Mouse (Mus musculus) lung, embryonic 16.5 days (tissue): ENCODE measurements at regions not wholly inside any gene's neighbourhood (a gene's known extent, or its start where the extent isn't known, plus 50 kb on each side); places are given as distances from the start of the nearest gene placed in this dataset.

Experiments
- ATAC-seq: fragments of 200-750 bp; cut with Nextera tagmentation; 2 replicates; pipeline ENCODE4 v1.8.0; 2017; ENCODE audit warnings: low read depth, mild to moderate bottlenecking, moderate library complexity
- H3K27ac ChIP-seq: fragments of 300-500 bp; sonication (generic); 2 replicates; pipeline ENCODE4 v1.5.1; 2014; ENCODE audit warnings: mild to moderate bottlenecking, control low read depth, low read length
- H3K27me3 ChIP-seq: fragments of 300-500 bp; sonication (generic); 2 replicates; pipeline ENCODE4 v1.6.1; 2014; ENCODE audit warnings: low read depth, low read length, mixed read lengths; ENCODE audit not compliant: control insufficient read depth, insufficient read depth
- H3K36me3 ChIP-seq: fragments of 300-500 bp; sonication (generic); 2 replicates; pipeline ENCODE4 v1.6.1; 2014; ENCODE audit warnings: low read length; ENCODE audit not compliant: control insufficient read depth, insufficient read depth
- H3K4me1 ChIP-seq: fragments of 300-500 bp; sonication (generic); replicated peaks from 2 replicates; pipeline ENCODE4 v1.6.1; 2014; ENCODE audit warnings: low read length, mixed read lengths; ENCODE audit not compliant: control insufficient read depth, insufficient read depth
- H3K4me2 ChIP-seq: fragments of 300-500 bp; sonication (generic); 2 replicates; pipeline ENCODE4 v1.6.1; 2014; ENCODE audit warnings: low read depth, low read length, control low read depth
- H3K4me3 ChIP-seq: fragments of 300-500 bp; sonication (generic); 2 replicates; pipeline ENCODE4 v1.5.1; 2014; ENCODE audit warnings: mild to moderate bottlenecking, low read length, control low read depth
- H3K9ac ChIP-seq: fragments of 300-500 bp; sonication (generic); 2 replicates; pipeline ENCODE4 v1.6.1; 2014; ENCODE audit warnings: low read length, control low read depth
- H3K9me3 ChIP-seq: fragments of 300-500 bp; sonication (generic); 2 replicates; pipeline ENCODE4 v1.6.1; 2016; ENCODE audit warnings: low read length; ENCODE audit not compliant: control insufficient read depth
- WGBS: fragments of 180-500 bp; shearing (Covaris S2); extraction: QIAGEN DNeasy Blood & Tissue Kit; methylation state at CpG from one replicate; pipeline ENCODE4 v1.1.7; 2014; 5-methylcytosine and 5-hydroxymethylcytosine counted together

- no peak for ATAC-seq
- no peak overlapping the region for H3K9ac ChIP-seq
- no peak overlapping the region for H3K4me2 ChIP-seq
- no peak overlapping the region for H3K4me3 ChIP-seq
- H3K27ac ChIP-seq: no peak overlapping the region
- no peaks in the 10 kb centered on the region for H3K9me3 ChIP-seq
- WGBS: 74% methylated on average over 1 of the region's 1 CpGs
- H3K4me1 ChIP-seq: peaks cover 6% of the 10 kb centered on the region
- H3K27me3 ChIP-seq: no peaks in the 10 kb centered on the region
- no peaks in the 10 kb centered on the region for H3K36me3 ChIP-seq
These were observed 200.5 kb upstream of the Gm9747 start for GRCm38 (mm10) chr1:82032410-82032809.

DNA sequence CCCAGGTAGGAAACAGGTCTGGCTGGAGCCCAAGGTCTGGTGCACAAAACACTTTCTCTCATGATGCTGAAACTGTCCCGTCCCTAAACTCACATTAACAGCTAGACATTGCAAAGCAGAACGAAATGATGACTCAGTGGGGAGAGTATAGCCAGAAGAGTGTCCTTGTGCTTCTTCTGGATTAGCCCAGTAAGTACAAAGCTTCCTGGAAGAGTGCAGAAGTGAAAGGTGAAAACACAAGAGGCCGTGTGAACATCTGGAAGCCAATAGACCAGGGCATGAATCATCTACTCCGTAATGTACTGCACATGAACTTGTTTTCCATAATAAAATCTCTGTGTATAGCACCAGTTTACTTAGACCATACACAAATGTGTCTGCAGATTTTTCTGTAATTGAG, 194.7 kb upstream of the Gm9747 start:
- Histone ChIP-seq H3K4me3 (no peak overlapping the region), H3K36me3 (no peaks in the 10 kb centered on the region), H3K4me2 (no peak overlapping the region), H3K9ac (no peak overlapping the region), H3K27ac (no peak overlapping the region), H3K4me1 (peaks cover 2% of the 10 kb centered on the region; the same call in 1 of the 2 replicates), H3K27me3 (no peaks in the 10 kb centered on the region), H3K9me3 (no peaks in the 10 kb centered on the region)
- no peak for ATAC-seq
- WGBS: 88% methylated on average over 4 of the region's 4 CpGs

DNA sequence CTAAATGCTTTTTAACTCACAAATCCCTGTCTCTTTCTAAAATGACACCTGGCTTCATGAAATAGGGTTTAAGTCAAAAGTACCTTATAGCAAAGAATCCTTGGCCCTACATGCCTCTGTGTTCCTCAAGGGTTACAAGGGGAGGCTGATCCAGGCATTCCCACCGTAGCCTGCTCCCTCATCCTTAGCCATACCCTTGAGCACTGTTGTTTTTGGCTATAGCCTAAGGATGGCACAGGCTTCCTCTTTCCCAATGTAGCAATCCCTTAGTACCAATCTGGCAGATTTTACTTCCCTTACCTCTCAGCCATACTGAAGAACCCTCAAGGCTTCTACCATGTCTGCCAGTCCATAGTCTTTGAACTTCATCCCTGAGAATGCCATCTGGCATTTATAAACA, 194.2 kb upstream of the Gm9747 start:
- no peak for ATAC-seq
- 80% methylated on average over 1 of the region's 1 CpGs for WGBS

DNA sequence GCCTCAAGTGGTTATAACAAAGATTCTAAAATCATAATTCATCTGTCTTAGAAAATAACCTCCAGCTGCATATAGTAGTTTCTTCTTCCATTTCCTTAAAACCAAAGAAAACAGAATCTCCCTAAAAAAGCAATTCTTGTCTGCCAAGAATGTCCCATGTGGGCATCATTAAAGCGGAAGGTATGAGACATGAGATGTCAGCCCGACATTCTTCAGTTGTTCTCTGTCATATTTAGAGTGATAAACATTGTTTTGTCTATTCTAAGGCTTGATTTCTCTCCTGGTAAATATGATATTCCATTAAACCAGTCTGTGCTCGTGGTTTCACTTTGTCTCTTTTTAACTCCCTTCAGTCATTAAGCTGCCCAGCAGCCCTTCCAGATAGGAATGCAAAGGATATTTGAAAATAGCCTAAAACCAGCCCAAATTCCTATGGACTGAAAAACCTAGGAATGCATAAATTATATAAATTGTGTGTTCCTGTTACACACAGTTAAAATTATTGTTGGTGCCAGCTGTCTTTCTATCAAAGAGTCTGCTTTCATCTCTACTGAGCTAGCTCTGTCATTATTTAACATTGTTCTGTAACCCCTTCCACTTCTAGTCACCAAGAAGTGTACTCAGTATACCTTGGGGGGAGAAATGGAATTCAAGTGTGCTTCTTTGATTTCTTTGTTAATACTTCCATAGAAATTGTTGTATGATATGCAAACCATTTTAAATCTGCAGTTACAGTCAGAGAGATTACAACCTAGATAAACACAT, 191.4 kb upstream of the Gm9747 start:
- H3K4me1 ChIP-seq: peaks cover 2% of the 10 kb centered on the region; the same call in 1 of the 2 replicates
- peak overlapping the region; percentile 67 for H3K27ac ChIP-seq
- no peaks in the 10 kb centered on the region for H3K9me3 ChIP-seq
- H3K4me2 ChIP-seq: peak overlapping the region; percentile 40
- H3K36me3 ChIP-seq: no peaks in the 10 kb centered on the region
- 41% methylated on average over 3 of the region's 3 CpGs for WGBS
- ATAC-seq: peak; percentile 54; the same call in 1 of the 2 replicates
- H3K9ac ChIP-seq: no peak overlapping the region
- H3K4me3 ChIP-seq: no peak overlapping the region
- H3K27me3 ChIP-seq: no peaks in the 10 kb centered on the region

More for the DNA sequence above, 194.2 kb upstream of the Gm9747 start:
- no peak overlapping the region for H3K9ac ChIP-seq
- peaks cover 2% of the 10 kb centered on the region; the same call in 1 of the 2 replicates for H3K4me1 ChIP-seq
- H3K4me2 ChIP-seq: no peak overlapping the region
- no peaks in the 10 kb centered on the region for H3K9me3 ChIP-seq
- H3K36me3 ChIP-seq: no peaks in the 10 kb centered on the region
- no peak overlapping the region for H3K27ac ChIP-seq
- H3K27me3 ChIP-seq: no peaks in the 10 kb centered on the region
- no peak overlapping the region for H3K4me3 ChIP-seq

GRCm38 (mm10) chr1:82042051-82042432, 190.9 kb upstream of the Gm9747 start:
- Histone ChIP-seq H3K4me3 (no peak overlapping the region), H3K9ac (no peak overlapping the region), H3K9me3 (no peaks in the 10 kb centered on the region), H3K4me2 (no peak overlapping the region), H3K36me3 (no peaks in the 10 kb centered on the region), H3K27me3 (no peaks in the 10 kb centered on the region), H3K27ac (no peak overlapping the region), H3K4me1 (peaks cover 2% of the 10 kb centered on the region; the same call in 1 of the 2 replicates)
- WGBS: 14% methylated on average over 2 of the region's 2 CpGs
- no peak for ATAC-seq

GRCm38 (mm10) chr1:82042527-82042926, 190.4 kb upstream of the Gm9747 start:
- WGBS: 57% methylated on average over 3 of the region's 3 CpGs
- no peak overlapping the region for H3K9ac ChIP-seq
- H3K9me3 ChIP-seq: no peaks in the 10 kb centered on the region
- no peak overlapping the region for H3K4me3 ChIP-seq
- no peaks in the 10 kb centered on the region for H3K27me3 ChIP-seq
- H3K27ac ChIP-seq: no peak overlapping the region
- no peak for ATAC-seq
- no peak overlapping the region for H3K4me2 ChIP-seq
- H3K36me3 ChIP-seq: no peaks in the 10 kb centered on the region
- H3K4me1 ChIP-seq: peaks cover 2% of the 10 kb centered on the region; the same call in 1 of the 2 replicates

GRCm38 (mm10) chr1:82066291-82066690, 166.6 kb upstream of the Gm9747 start:
- ATAC-seq: no peak
- H3K4me1 ChIP-seq: no peaks in the 10 kb centered on the region
- no peaks in the 10 kb centered on the region for H3K36me3 ChIP-seq
- no peak overlapping the region for H3K27ac ChIP-seq
- H3K4me2 ChIP-seq: no peak overlapping the region
- H3K9me3 ChIP-seq: no peaks in the 10 kb centered on the region
- no peak overlapping the region for H3K9ac ChIP-seq
- 82% methylated on average over 6 of the region's 6 CpGs for WGBS
- H3K4me3 ChIP-seq: no peak overlapping the region
- no peaks in the 10 kb centered on the region for H3K27me3 ChIP-seq

- Histone ChIP-seq H3K9ac (no peak overlapping the region), H3K4me3 (no peak overlapping the region), H3K4me1 (no peaks in the 10 kb centered on the region), H3K9me3 (no peaks in the 10 kb centered on the region), H3K27ac (no peak overlapping the region), H3K27me3 (no peaks in the 10 kb centered on the region), H3K36me3 (no peaks in the 10 kb centered on the region), H3K4me2 (no peak overlapping the region)
- 79% methylated on average over 4 of the region's 4 CpGs for WGBS
- no peak for ATAC-seq
These were observed 164.3 kb upstream of the Gm9747 start for GRCm38 (mm10) chr1:82068571-82068970.

DNA sequence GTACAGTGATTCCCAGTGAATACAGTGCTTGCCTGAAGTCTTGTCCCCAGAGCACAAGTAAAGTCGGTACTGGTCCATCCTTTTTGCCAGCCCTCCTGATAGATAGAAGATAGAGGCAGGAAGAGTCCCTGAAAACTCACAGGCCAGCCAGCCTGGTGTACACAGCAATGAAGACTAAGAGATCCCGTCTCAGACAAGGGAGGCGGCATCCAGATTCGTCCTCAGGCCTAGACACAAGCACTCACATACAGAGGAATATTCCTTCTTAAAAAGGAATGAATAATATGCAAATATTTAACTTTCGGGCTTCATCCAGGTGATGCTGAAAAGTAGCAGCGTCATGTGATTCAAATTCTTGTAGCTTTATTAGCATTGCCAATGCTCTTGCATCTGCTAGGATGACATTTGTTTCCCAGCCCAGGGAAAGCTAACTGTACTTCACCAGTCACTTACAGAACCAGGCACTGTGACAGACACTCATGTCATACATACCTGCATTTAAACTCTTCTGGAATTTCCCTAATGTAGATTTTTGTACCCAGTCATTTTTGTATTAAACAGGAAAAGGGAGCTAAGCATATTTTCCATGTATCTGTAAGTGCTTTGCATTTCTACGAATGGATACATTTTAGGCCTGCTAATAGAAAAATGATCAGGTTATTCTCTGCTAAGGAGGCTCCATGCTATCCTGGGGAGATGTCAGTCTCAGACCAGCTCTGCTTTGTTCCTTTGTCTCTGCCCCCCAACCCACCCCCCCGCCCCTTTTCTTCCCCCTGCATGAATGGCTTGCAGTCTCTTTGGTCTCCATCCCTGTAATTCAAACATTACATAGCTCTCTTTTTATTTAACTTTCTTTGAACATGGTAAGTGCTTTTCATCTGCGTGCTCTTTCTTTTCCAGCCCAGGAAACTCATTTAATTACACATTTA, 162.5 kb upstream of the Gm9747 start:
- Histone ChIP-seq H3K36me3 (no peaks in the 10 kb centered on the region), H3K4me1 (no peaks in the 10 kb centered on the region), H3K9ac (no peak overlapping the region), H3K27me3 (no peaks in the 10 kb centered on the region), H3K4me3 (no peak overlapping the region), H3K4me2 (no peak overlapping the region), H3K27ac (peak overlapping the region; percentile 79), H3K9me3 (no peaks in the 10 kb centered on the region)
- WGBS: 54% methylated on average over 9 of the region's 9 CpGs
- ATAC-seq: peak; percentile 72
